Mouse (Mus musculus) spleen, postnatal 10 days (tissue): ENCODE data around the gene Zfp712.

Experiments used
- DNase-seq, 2 experiments: peaks; one replicate each; pipeline ENCODE4 v3.0.0; 2021 to 2022; ENCODE audit warnings: low spot score in 2 of 2

The Zfp712 gene

DNA sequence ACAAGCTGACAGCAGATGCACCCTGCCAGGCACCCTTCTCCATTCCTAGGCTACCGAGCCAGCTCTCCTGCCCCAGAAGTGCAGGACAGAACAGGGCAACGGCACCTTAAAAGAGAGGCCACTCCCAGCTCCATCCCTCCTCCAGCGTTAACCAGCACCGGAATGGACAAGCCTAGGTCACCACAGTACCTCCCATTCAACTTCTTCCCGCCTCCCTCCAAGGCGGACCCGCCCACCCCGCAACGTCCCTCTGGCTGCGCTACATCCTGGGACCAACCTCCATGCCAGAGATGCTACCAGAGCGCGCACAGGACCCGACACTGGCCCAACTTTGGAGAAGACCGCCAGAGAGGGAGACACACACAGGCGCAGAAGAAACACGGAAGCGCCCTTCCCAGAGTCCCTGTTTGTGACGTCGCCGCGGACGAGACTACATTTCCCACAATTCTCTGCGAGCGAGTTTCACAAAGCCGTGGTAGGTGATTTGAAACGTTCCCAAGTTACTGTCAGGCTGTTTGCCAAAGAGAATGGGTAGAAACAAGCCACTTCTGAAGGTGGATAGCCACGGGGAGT is at the start of gene Zfp712:
TSS of gene Zfp712 (minus strand) at position 385 of the 573 bp plus-strand sequence.
- DNase-seq, result peak; percentile 79 to 89

DNA sequence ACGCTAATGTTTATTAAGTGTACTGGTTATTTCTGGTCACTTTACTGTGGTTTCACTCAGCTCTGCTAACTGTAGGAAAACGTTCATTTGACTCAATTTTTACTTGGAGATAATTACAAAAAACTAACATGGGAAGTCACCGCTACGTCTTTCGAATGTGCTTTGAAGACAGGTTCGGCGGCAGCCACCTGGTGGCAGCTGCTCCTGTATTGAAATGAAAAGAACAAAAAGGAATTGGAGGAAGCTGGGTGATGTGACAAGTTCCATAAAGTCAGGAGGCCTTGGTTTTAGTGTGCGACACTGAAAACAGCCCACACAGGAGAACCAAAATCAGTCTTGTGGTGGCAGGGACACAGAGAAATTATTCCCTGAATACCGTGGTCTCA is 47.8 kb upstream of the Zfp712 start:
- peak; percentile 18 to 59 for DNase-seq

DNA sequence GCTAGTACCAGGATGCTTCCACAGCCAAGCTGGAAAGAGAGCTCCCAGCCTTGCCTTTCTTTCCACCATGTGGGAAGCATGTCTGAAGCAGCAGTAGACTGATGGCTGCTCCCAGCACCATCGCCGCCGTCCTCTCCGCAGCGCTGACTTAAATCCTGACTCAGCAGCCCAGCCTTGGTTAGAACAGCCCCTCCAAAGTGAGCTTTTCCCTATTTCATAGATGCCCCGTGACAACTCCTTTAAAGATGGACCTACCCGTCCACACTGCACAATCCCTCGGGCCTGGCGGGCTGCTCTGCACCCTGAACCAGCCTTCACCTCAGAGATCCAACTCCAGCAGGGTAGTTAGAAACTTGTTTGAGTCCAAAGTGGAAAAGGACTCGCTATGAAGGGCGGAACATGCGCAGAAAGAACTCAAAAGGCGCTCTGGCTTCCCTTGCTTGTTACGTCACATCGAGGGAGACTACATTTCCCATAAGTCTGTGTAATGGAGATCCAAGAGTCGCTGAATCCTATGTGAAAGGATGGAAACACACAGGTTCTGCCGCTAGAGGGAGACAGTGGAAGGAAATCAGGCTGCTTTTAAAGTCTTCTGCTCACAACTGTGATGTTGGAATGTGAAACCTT is 47.3 kb upstream of the Zfp712 start, which contains the start of gene Gm28557:
TSS of gene Gm28557 (minus strand) at position 411 of the 627 bp plus-strand sequence.
- DNase-seq, result peak; percentile 66 to 90

DNA sequence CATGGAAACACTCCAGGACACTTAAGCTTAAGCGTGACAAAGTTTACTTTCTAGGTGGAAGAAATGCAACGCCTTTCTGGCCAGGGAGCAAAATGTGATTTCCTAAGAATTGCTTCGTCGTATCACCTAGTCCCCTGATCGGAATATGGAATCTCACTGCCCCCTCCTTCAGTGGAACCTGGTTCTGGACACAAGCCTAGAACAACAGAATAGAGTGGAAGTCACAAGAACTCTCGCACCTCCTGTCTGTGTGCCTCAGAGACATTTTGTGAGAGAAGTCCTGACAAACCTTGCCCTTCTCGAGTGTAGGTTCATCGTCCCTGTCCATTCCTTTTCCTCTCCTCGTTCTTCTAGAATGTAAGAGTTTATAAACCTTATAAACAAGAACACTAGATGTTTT is 46.7 kb upstream of the Zfp712 start:
- peak in 1 of 2 experiments; percentile 8 for DNase-seq

DNA sequence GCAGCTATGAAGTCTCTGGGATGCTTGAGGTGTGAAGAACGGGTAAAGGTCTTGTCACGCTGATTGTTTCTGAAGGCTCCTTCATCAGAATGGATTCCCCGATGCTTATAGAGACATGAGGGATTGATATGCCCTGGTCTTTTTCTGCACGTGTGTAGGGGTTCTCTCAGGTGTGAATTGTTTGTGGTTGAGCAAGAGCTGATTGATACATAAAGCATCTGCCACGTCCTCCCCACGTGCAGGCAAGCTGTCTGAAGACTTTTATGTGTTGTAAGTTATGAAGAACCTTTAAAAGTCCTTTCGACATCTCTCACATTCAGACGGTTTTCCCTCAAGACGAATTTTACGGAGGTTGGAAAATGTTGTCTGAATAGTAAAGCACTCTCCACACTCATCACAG is 36.9 kb upstream of the Zfp712 start, which contains the start of gene Zfp708:
TSS of gene Zfp708 (minus strand) at position 101 of the 400 bp plus-strand sequence.
- DNase-seq, result no peak

DNA sequence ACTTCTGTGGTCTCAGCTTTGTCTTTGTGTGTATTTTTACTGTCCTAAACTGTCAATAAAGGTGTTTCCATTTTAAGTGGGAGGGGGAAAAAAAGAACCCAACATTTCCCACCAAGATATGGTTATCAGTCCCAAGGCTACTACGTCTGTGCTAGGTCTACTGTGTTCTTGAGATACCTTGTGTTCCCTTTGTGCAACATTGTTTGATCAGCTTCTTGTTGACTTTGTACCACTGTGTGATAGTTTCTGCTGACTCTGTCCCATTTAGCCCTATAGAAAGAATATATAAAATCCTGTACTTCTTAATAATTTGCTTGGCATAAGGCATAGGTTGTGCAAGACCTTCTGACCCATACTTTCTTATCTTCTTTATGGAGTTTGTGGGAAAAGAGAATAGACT is 29.2 kb upstream of the Zfp712 start:
- no peak for DNase-seq

DNA sequence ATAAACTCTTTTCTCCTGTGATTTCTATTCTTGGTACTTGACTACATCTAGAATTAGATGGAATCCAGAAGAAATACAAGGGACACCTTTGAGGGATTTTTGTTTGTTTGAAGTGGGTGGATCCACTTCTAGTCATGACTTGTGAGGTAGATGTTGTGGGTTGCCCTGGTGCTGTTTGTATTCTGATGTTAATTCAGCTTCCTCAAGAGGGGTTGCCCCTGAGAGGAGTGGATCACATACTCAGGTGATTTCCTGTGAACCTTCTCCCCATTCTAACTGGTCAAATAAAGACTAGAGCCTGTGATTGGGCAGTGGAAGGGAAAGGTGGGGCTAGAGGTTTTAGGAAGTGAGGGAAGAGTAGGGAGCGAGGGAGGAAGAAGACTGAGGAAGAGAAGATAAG is 21.0 kb upstream of the Zfp712 start:
- DNase-seq, result no peak

DNA sequence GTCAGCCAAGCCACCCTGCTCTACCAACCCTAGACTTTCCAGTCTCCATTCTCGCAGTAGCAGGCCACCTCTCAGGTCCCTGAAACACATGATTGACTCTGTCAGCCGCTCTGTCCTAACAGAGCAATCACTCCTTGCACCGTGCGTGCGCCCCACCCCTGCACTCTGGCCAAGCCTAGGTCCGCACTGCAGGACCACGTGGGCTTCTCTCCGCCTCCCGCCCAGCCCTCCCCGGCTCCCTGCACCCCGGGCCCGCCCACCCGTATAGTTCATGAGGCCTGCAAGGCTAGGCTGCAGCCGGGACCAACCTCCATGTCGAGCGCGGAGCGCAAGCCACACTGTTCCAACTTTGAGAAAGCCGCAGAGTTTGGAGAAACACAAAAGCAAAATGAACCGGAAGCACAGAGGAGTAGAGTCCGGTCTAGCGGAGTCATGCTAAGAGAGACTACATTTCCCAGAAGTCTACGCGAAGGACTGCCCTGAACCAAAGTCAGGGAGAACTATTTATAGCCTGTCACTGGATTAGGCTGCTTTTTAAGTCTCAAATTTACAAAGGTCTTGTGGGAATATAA is 20.3 kb upstream of the Zfp712 start:
- DNase-seq, result peak; percentile 59 to 60

DNA sequence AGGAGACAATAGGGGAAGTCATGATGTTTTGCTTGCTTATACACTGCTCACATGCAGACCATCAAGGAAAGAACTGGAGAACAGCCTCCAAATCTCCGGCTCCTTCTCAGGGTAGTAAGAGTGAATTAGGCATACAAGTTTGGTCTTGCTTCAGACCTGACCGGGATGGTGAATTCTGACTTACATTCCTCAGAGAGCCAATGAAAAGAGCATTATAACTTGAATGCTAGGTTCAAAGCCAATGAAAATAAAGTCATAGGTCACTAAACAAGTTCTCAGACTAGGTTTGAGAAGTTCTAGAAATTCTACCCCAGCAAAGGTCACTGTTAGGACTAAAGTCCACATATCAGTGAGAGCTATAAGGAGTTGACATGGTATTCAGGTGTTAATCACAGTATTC is 16.3 kb upstream of the Zfp712 start:
- no peak for DNase-seq

DNA sequence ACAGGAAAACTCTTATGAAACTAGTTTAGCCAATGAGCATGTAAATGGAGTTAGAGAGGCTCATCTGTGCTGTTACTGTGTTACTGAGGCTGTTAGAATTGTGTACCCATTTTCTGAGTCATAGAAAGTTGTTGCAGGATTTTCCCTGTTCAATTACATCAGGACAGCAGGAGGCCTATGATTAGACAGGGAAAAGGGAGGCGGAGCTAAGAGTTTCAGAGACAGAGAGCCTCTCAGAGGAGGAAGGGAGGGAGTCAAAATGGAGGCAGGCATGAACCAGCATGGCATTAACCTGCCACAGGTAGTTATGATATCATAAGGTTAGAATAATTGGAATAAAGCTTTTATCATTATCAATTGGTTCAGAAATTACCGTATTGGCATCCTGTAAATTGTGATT is 11.8 kb upstream of the Zfp712 start:
- DNase-seq, result no peak

DNA sequence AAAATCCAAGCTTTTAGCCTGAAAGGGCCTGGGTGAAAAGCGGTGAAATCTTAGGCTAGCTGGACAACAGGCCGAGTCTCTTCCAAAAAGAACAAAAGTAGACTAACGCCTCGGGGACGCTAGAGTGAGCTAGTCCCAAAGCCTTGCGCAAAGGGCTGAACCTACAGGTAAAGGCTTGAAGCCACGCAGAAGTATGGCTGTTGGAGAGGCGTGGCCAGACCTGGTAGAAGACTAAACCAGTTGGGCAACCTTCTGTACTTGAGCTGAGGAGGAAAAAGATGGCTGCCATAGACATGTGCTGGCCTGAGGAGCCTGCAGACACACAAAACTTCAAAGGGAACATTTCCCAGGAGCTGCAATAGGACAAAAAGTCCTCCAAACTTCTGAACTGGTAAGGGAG is 4.4 kb upstream of the Zfp712 start:
- no peak for DNase-seq

DNA sequence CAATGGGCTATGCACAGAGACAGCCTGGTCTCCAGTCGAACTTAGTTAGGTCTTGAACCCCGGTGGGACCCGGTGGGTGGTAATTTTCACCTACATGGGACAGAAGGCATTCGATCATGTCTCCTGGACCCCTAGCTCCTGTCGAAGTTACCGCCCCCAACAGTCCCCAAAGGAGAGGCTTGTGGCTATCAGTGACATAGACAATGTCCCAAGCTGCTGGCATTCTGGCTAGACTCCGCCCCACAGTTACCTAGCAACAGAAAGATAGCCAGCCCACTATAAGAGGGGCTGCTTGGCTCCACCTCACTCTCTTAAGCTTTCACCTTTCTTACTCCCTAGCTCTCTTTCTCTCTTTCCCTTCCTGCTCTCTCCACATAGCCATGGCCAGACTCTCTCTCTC is 1.5 kb upstream of the Zfp712 start:
- no peak for DNase-seq

DNA sequence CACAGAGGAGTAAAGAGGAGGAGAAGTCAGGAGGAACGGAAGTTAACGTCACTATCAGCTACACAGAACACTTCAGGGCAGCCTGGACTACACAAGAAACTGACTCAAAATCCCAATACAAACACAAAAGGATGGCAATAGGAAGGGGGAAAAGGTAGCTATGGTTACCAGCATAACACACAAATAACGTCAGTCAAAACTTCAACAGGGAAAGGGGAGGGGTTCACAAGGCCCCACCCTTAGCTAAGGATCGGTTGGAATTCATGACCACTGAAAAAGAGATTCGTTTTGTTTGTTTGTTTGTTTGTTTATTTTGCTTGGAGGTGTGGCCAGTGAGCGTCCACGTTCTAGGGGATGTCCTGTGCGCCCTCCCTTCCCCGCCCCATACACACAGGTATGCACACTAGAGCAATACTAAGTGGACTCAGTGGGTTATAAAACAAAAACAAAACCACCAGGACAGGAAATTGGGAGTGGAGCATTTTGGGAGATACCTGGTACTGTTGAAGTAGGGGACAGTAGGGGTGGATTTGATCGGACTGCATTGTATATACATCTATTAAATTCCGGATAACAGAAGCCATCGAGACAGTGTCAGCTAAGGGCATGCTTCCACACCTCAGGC is 697 bp downstream of the Zfp712 start:
- no peak for DNase-seq
